Mouse (Mus musculus) adipocyte (in vitro differentiated cells): ENCODE measurements at regions not wholly inside any gene's neighbourhood (a gene's known extent, or its start where the extent isn't known, plus 50 kb on each side); places are given as distances from the start of the nearest gene placed in this dataset.

ENCODE experiments used
- DNase-seq: peaks from one replicate; pipeline ENCODE4 v3.0.0-alpha.2; 2016; ENCODE audit warnings: low spot score

- DNase-seq, result peak; percentile 3
Measured at GRCm38 (mm10) chr15:61007461-61008059, 84.7 kb upstream of the A1bg start.

- no peak for DNase-seq
Measured at GRCm38 (mm10) chr15:61006608-61007007, 83.8 kb upstream of the A1bg start.

GRCm38 (mm10) chr15:60993971-60994690 is 71.3 kb upstream of the A1bg start:
- DNase-seq, result no peak

- no peak for DNase-seq
Measured at GRCm38 (mm10) chr15:60993394-60993793, 70.6 kb upstream of the A1bg start.

GRCm38 (mm10) chr15:60982576-60982975 is 59.8 kb upstream of the A1bg start:
- DNase-seq, result no peak
